Comparison of ENCODE assay signal across 8 mouse cellular contexts in the genomic region with DNA sequence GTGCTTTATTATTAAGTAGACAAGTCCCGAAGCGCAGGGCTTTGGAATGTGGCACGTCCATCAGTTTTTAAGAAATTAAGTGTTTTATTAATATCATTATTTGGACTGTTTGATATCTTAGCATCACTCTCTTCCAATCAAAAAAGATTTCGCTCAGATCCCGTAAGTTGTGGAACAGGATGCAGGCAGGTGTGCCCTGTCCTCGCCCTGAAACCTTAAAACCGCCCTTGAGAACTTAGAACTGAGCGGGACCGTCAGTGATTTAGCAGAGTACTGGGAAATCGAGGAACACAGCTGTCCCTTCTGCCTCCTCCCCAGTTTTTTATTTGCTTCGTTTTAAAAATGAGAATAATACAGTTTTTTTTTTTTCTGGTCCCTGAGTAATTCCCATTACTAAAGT. TPM values are rescaled to one million over a fixed set of nuclear protein-coding genes. Genes with fewer than 3 reads are reported as not detected.
DNase-seq lines count a peak whose midpoint lies in the region; ATAC-seq and TF ChIP-seq lines count a peak whose summit lies in the region.

No protein-coding gene starts in this region.

- peak overlapping the region; percentile 95 for H3K4me3 ChIP-seq in liver, adult 2 months (ENCODE audit: insufficient read depth, low read depth, low read length)
- peak overlapping the region; percentile 70 for H3K4me3 ChIP-seq in embryonic facial prominence, embryonic 10.5 days
- H3K4me3 ChIP-seq in intestine, embryonic 15.5 days (replicated peaks): peak overlapping the region; percentile 68
- H3K4me3 ChIP-seq in neural tube, embryonic 14.5 days (ENCODE audit: low read depth, low read length): peak overlapping the region; percentile 69

- TF ChIP-seq CTCF in liver, adult 2 months (IDR thresholded peaks at IDR 0.05; ENCODE audit: low read depth, low read length): no peak

- no peaks in the 10 kb centered on the region for H3K79me2 ChIP-seq in liver, adult 2 months (ENCODE audit: control insufficient read depth, insufficient read depth, low read length)

- H3K36me3 ChIP-seq in liver, adult 2 months (ENCODE audit: control insufficient read depth, insufficient read depth, low read length): peaks cover 26% of the 10 kb centered on the region
- H3K36me3 ChIP-seq in embryonic facial prominence, embryonic 10.5 days (replicated peaks): peaks cover 44% of the 10 kb centered on the region
- peaks cover 14% of the 10 kb centered on the region for H3K36me3 ChIP-seq in intestine, embryonic 15.5 days
- peaks cover 14% of the 10 kb centered on the region for H3K36me3 ChIP-seq in neural tube, embryonic 14.5 days (ENCODE audit: control insufficient read depth, insufficient read depth, low read length)

- peak; percentile 59 for ATAC-seq in intestine, embryonic 15.5 days
- ATAC-seq in neural tube, embryonic 14.5 days (ENCODE audit: low read depth): peak; percentile 12; the same call in 1 of the 2 replicates

- H3K4me1 ChIP-seq in liver, adult 2 months (ENCODE audit: control insufficient read depth, insufficient read depth, low read length): peaks cover 6% of the 10 kb centered on the region
- H3K4me1 ChIP-seq in embryonic facial prominence, embryonic 10.5 days: peaks cover 20% of the 10 kb centered on the region
- H3K4me1 ChIP-seq in intestine, embryonic 15.5 days (replicated peaks): peaks cover 9% of the 10 kb centered on the region
- H3K4me1 ChIP-seq in neural tube, embryonic 14.5 days (ENCODE audit: control insufficient read depth, insufficient read depth, low read length): peaks cover 7% of the 10 kb centered on the region

- H3K9ac ChIP-seq in liver, adult 2 months (ENCODE audit: low read depth, low read length): peak overlapping the region; percentile 88
- peak overlapping the region; percentile 86 for H3K9ac ChIP-seq in intestine, embryonic 15.5 days
- peak overlapping the region; percentile 74 for H3K9ac ChIP-seq in neural tube, embryonic 14.5 days (replicated peaks; ENCODE audit: low read depth, low read length)

- no peak for TF ChIP-seq POLR2A in liver, adult 2 months (IDR thresholded peaks at IDR 0.05; ENCODE audit: extremely low read depth, insufficient read depth, low read length)

- WGBS in liver, adult 2 months: under 1% methylated on average over 11 of the region's 11 CpGs
- 3% methylated on average over 11 of the region's 11 CpGs for WGBS in embryonic facial prominence, embryonic 10.5 days
- 2% methylated on average over 11 of the region's 11 CpGs for WGBS in intestine, embryonic 15.5 days
- WGBS in neural tube, embryonic 14.5 days: 3% methylated on average over 11 of the region's 11 CpGs

- H3K27me3 ChIP-seq in liver, adult 2 months (ENCODE audit: control insufficient read depth, insufficient read depth, low read length): no peaks in the 10 kb centered on the region
- H3K27me3 ChIP-seq in embryonic facial prominence, embryonic 10.5 days (replicated peaks; ENCODE audit: low read depth, poor library complexity, severe bottlenecking): no peaks in the 10 kb centered on the region
- no peaks in the 10 kb centered on the region for H3K27me3 ChIP-seq in intestine, embryonic 15.5 days (replicated peaks)
- H3K27me3 ChIP-seq in neural tube, embryonic 14.5 days (ENCODE audit: control insufficient read depth, insufficient read depth, low read length): no peaks in the 10 kb centered on the region

- no peaks in the 10 kb centered on the region for H3K9me3 ChIP-seq in embryonic facial prominence, embryonic 10.5 days
- H3K9me3 ChIP-seq in intestine, embryonic 15.5 days: no peaks in the 10 kb centered on the region
- H3K9me3 ChIP-seq in neural tube, embryonic 14.5 days (ENCODE audit: control insufficient read depth, low read length): no peaks in the 10 kb centered on the region

- no peak for DNase-seq in liver, adult 2 months (ENCODE audit: extremely low read depth, low read depth, low spot score)
- DNase-seq in liver: no peak
- no peak for DNase-seq in embryonic facial prominence, embryonic 10.5 days (ENCODE audit: low spot score)
- DNase-seq in right cerebral cortex, postnatal 36 days (ENCODE audit: low spot score in 2 of 2): no peak
- no peak for DNase-seq in gastrocnemius, adult 18-20 months (ENCODE audit: low spot score)
- no peak for DNase-seq in thymus, postnatal 4 days

- peak overlapping the region; percentile 11 for H3K27ac ChIP-seq in liver, adult 2 months (replicated peaks; ENCODE audit: insufficient read depth, low read depth, low read length)
- H3K27ac ChIP-seq in embryonic facial prominence, embryonic 10.5 days (replicated peaks): peak overlapping the region; percentile 87
- peak overlapping the region; percentile 93 for H3K27ac ChIP-seq in intestine, embryonic 15.5 days
- peak overlapping the region; percentile 78 for H3K27ac ChIP-seq in neural tube, embryonic 14.5 days (ENCODE audit: low read depth, low read length)

- peak overlapping the region; percentile 81 for H3K4me2 ChIP-seq in intestine, embryonic 15.5 days (replicated peaks)
- H3K4me2 ChIP-seq in neural tube, embryonic 14.5 days (ENCODE audit: low read depth, low read length): peak overlapping the region; percentile 70

RNA-seq across cellular contexts. Expression of a gene that starts 0.6 kb away (rescaled TPM):
- total RNA-seq in liver, adult 2 months (2014; rRNA removed): 18.4 and 29.2 TPM in 2 replicates
- 9.6 and 11.0 TPM in 2 replicates for polyA plus RNA-seq in liver, adult 2 months (2012; rRNA removed)
- polyA plus RNA-seq in embryonic facial prominence, embryonic 10.5 days (2016; fragmentation: Nextera tagmentation; extraction: Ambion mirVana): 99.2 and 102 TPM in 2 replicates
- 111 and 117 TPM in 2 replicates for polyA plus RNA-seq in intestine, embryonic 15.5 days (2015; fragmentation: Nextera tagmentation; extraction: Ambion mirVana)
- polyA plus RNA-seq in neural tube, embryonic 14.5 days (2014; fragmentation: Nextera tagmentation; extraction: Ambion mirVana): 114 and 118 TPM in 2 replicates
- 10 to 100 TPM; 40.3 to 41.9 TPM for total RNA-seq in gastrocnemius, adult 18-20 months (2021)

RNA-seq across cellular contexts. Expression of a gene that starts 10.1 kb away (rescaled TPM):
- not detected in 2 replicates for total RNA-seq in liver, adult 2 months (2014; rRNA removed)
- not detected in 2 replicates for polyA plus RNA-seq in liver, adult 2 months (2012; rRNA removed)
- polyA plus RNA-seq in embryonic facial prominence, embryonic 10.5 days (2016; fragmentation: Nextera tagmentation; extraction: Ambion mirVana): 0.19 TPM in 1 of 2 replicates, not detected in the other
- polyA plus RNA-seq in intestine, embryonic 15.5 days (2015; fragmentation: Nextera tagmentation; extraction: Ambion mirVana): 0.08 and 0.11 TPM in 2 replicates
- not detected in 2 replicates for polyA plus RNA-seq in neural tube, embryonic 14.5 days (2014; fragmentation: Nextera tagmentation; extraction: Ambion mirVana)
- total RNA-seq in gastrocnemius, adult 18-20 months (2021): not detected

RNA-seq across cellular contexts. Expression of a gene that starts 20.0 kb away (rescaled TPM):
- 17.7 and 19.0 TPM in 2 replicates for total RNA-seq in liver, adult 2 months (2014; rRNA removed)
- polyA plus RNA-seq in liver, adult 2 months (2012; rRNA removed): 3.2 and 4.4 TPM in 2 replicates
- 57.8 and 66.2 TPM in 2 replicates for polyA plus RNA-seq in embryonic facial prominence, embryonic 10.5 days (2016; fragmentation: Nextera tagmentation; extraction: Ambion mirVana)
- polyA plus RNA-seq in intestine, embryonic 15.5 days (2015; fragmentation: Nextera tagmentation; extraction: Ambion mirVana): 54.2 and 65.3 TPM in 2 replicates
- polyA plus RNA-seq in neural tube, embryonic 14.5 days (2014; fragmentation: Nextera tagmentation; extraction: Ambion mirVana): 43.5 and 45.3 TPM in 2 replicates
- 10 to 100 TPM; 25.6 to 28.5 TPM for total RNA-seq in gastrocnemius, adult 18-20 months (2021)

RNA-seq across cellular contexts. Expression of a gene that starts 20.0 kb away (rescaled TPM):
- total RNA-seq in liver, adult 2 months (2014; rRNA removed): 14.6 and 17.3 TPM in 2 replicates
- polyA plus RNA-seq in liver, adult 2 months (2012; rRNA removed): 5.5 and 5.7 TPM in 2 replicates
- polyA plus RNA-seq in embryonic facial prominence, embryonic 10.5 days (2016; fragmentation: Nextera tagmentation; extraction: Ambion mirVana): 47.1 and 48.7 TPM in 2 replicates
- 55.2 and 55.9 TPM in 2 replicates for polyA plus RNA-seq in intestine, embryonic 15.5 days (2015; fragmentation: Nextera tagmentation; extraction: Ambion mirVana)
- 62.5 and 68.8 TPM in 2 replicates for polyA plus RNA-seq in neural tube, embryonic 14.5 days (2014; fragmentation: Nextera tagmentation; extraction: Ambion mirVana)
- total RNA-seq in gastrocnemius, adult 18-20 months (2021): 10 to 100 TPM; 22.6 to 28.5 TPM

RNA-seq across cellular contexts. Expression of a gene that starts 34.5 kb away (rescaled TPM):
- 11.1 and 15.3 TPM in 2 replicates for total RNA-seq in liver, adult 2 months (2014; rRNA removed)
- polyA plus RNA-seq in liver, adult 2 months (2012; rRNA removed): 2.3 and 2.5 TPM in 2 replicates
- 6.0 and 7.6 TPM in 2 replicates for polyA plus RNA-seq in embryonic facial prominence, embryonic 10.5 days (2016; fragmentation: Nextera tagmentation; extraction: Ambion mirVana)
- polyA plus RNA-seq in intestine, embryonic 15.5 days (2015; fragmentation: Nextera tagmentation; extraction: Ambion mirVana): 16.1 and 17.7 TPM in 2 replicates
- polyA plus RNA-seq in neural tube, embryonic 14.5 days (2014; fragmentation: Nextera tagmentation; extraction: Ambion mirVana): 1.3 and 2.8 TPM in 2 replicates
- 1 to 10 TPM; 2.8 to 3.3 TPM for total RNA-seq in gastrocnemius, adult 18-20 months (2021)

Comparison
In these comparisons a context has a peak if more than half of its experiments do, and no peak if none do; other contexts are left out.
1. H3K27ac ChIP-seq: peak in every context shown above with its lines; median percentile 93 in intestine, embryonic 15.5 days; 87 in embryonic facial prominence, embryonic 10.5 days; 78 in neural tube, embryonic 14.5 days; 11 in liver, adult 2 months.